Mouse (Mus musculus): ENCODE results near the gene Ghr.
A peak's percentile ranks its signal among the peaks of the same experiment; 100 is the strongest.

- no peak for TF ChIP-seq CTCF (IDR thresholded peaks at IDR 0.05; ENCODE audit: low read depth)
- TF ChIP-seq EP300 (IDR thresholded peaks at IDR 0.05; ENCODE audit: low read depth): 0 out of 2 replicates have a peak, but pooled peaks have one; percentile 11
Measured at GRCm38 (mm10) chr15:3433281-3433680, 150.0 kb downstream of the Ghr start.
